Mouse (Mus musculus): Measurements from ENCODE around the gene Ano4.

DNA sequence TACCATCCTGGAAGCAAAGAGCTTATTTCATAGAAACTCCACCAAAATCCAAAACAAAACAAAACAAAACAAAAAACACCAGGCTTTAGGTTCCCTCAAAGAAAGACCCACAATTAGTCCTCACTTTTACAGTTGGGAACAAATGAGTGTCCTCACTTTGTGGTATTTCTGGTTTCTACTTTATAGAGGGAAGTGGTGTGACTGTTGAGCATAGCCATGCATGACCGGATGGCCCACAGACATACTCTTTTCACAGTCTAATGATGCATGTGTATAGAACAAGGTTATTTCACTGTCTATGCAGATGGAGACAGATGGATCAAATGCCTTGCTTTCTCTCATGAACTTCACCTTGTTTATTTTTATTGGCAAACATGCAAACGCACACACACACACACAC, 10.1 kb upstream of the Ano4 start:
- no peak for TF ChIP-seq POLR2A (IDR thresholded peaks at IDR 0.05; ENCODE audit: low read depth, low read length)
- no peak for TF ChIP-seq CTCF (IDR thresholded peaks at IDR 0.05; ENCODE audit: borderline replicate concordance, insufficient read depth, low read length)

All from embryonic fibroblast, embryonic 13.5 days (primary cell).